Mouse (Mus musculus): Measurements from ENCODE around the gene Usp48. TPM values are rescaled to one million over a fixed set of nuclear protein-coding genes. Genes with fewer than 3 reads are reported as not detected.

The Usp48 gene
- total and polyA plus RNA-seq, 3 experiments = 28.5 to 77.8 (median 36.6) TPM

GRCm38 (mm10) chr4:137648230-137648629 is 54.7 kb downstream of the Usp48 start:
- H3K27me3 ChIP-seq (replicated peaks) = no peaks in the 10 kb centered on the region
- in situ Hi-C loops (cut with MboI; ENCODE audit: low pct_ligation_motif_present, low pct_unique_long_range_greater_than_20kb, low sequenced_read_pairs) = no loop called here
- DNase-seq (ENCODE audit: extremely low read depth) = no peak
- peaks cover 0 to 12% of the 10 kb centered on the region in 2 experiments; a peak in 2 of 4 replicates for H3K4me1 ChIP-seq (ENCODE audit: control insufficient read depth in 1 of 2, insufficient read depth in 2 of 2)
- no peak overlapping the region for H3K27ac ChIP-seq (ENCODE audit: insufficient read depth, low read depth)
- no peak overlapping the region for H3K9ac ChIP-seq (ENCODE audit: insufficient read depth, low read depth)
- dilution Hi-C loops (cut with MboI; ENCODE audit: extremely low pct_ligation_motif_present, extremely low pct_unique_long_range_greater_than_20kb, low sequenced_read_pairs) = no loop called here
- no peak overlapping the region for H3K4me2 ChIP-seq (ENCODE audit: insufficient read depth, low read depth, poor library complexity, severe bottlenecking)
- no peaks in the 10 kb centered on the region for H3K9me3 ChIP-seq (replicated peaks; ENCODE audit: low read length)
- H3K4me3 ChIP-seq (replicated peaks in 1 of 3; ENCODE audit: low read depth in 2 of 3, low read length in 2 of 3, poor library complexity in 1 of 3) = no peak overlapping the region
- H3K79me2 ChIP-seq (replicated peaks; ENCODE audit: control insufficient read depth, extremely low read depth, insufficient read depth, poor library complexity, severe bottlenecking) = no peaks in the 10 kb centered on the region
- H3K36me3 ChIP-seq (replicated peaks in 1 of 2; ENCODE audit: control insufficient read depth in 1 of 2, insufficient read depth in 1 of 2, low read length in 1 of 2) = peaks cover 71 to 95% of the 10 kb centered on the region in 2 experiments
- TF ChIP-seq ZNF384 (IDR thresholded peaks at IDR 0.05; ENCODE audit: low read depth, low read length) (no peak), KAT2A (IDR thresholded peaks at IDR 0.05; ENCODE audit: insufficient replicate concordance, low read length) (no peak), MAZ (IDR thresholded peaks at IDR 0.05; ENCODE audit: low read depth, low read length) (no peak), ELF1 (IDR thresholded peaks at IDR 0.05; ENCODE audit: low read depth, low read length) (no peak), BHLHE40 (IDR thresholded peaks at IDR 0.05; ENCODE audit: low read depth, low read length) (no peak), ZMIZ1 (IDR thresholded peaks at IDR 0.05; ENCODE audit: low read depth, low read length) (no peak), POLR2A (IDR thresholded peaks at IDR 0.05; ENCODE audit: low read depth, low read length) (no peak), USF1 (IDR thresholded peaks at IDR 0.05; ENCODE audit: low read depth, low read length) (no peak), CHD2 (IDR thresholded peaks at IDR 0.05; ENCODE audit: low read length) (no peak), MYC (IDR thresholded peaks at IDR 0.05; ENCODE audit: low read depth, low read length) (no peak), PAX5 (IDR thresholded peaks at IDR 0.05; ENCODE audit: low read length) (no peak), TBP (conservative IDR thresholded peaks at IDR 0.05; ENCODE audit: low read depth, low read length) (no peak), MXI1 (IDR thresholded peaks at IDR 0.05; ENCODE audit: low read depth, low read length) (no peak), USF2 (conservative IDR thresholded peaks at IDR 0.05; ENCODE audit: low read depth, low read length) (no peak), RCOR1 (conservative IDR thresholded peaks at IDR 0.05; ENCODE audit: low read depth, low read length) (no peak)

- no peak overlapping the region for H3K9ac ChIP-seq (ENCODE audit: insufficient read depth, low read depth)
- no peak for DNase-seq (ENCODE audit: extremely low read depth)
- peaks cover 76 to 96% of the 10 kb centered on the region in 2 experiments for H3K36me3 ChIP-seq (replicated peaks in 1 of 2; ENCODE audit: control insufficient read depth in 1 of 2, insufficient read depth in 1 of 2, low read length in 1 of 2)
- no peak overlapping the region for H3K4me3 ChIP-seq (replicated peaks in 1 of 3; ENCODE audit: low read depth in 2 of 3, low read length in 2 of 3, poor library complexity in 1 of 3)
- in situ Hi-C loops (cut with MboI; ENCODE audit: low pct_ligation_motif_present, low pct_unique_long_range_greater_than_20kb, low sequenced_read_pairs) (no loop called here), dilution Hi-C loops (cut with MboI; ENCODE audit: extremely low pct_ligation_motif_present, extremely low pct_unique_long_range_greater_than_20kb, low sequenced_read_pairs) (no loop called here)
- H3K27me3 ChIP-seq (replicated peaks) = no peaks in the 10 kb centered on the region
- no peaks in the 10 kb centered on the region for H3K79me2 ChIP-seq (replicated peaks; ENCODE audit: control insufficient read depth, extremely low read depth, insufficient read depth, poor library complexity, severe bottlenecking)
- H3K4me1 ChIP-seq (ENCODE audit: control insufficient read depth in 1 of 2, insufficient read depth in 2 of 2) = peaks cover 0 to 12% of the 10 kb centered on the region in 2 experiments; a peak in 2 of 4 replicates
- no peak overlapping the region for H3K4me2 ChIP-seq (ENCODE audit: insufficient read depth, low read depth, poor library complexity, severe bottlenecking)
- TF ChIP-seq IRF4 (IDR thresholded peaks at IDR 0.05; ENCODE audit: low read depth, low read length) (no peak), NRF1 (IDR thresholded peaks at IDR 0.05; ENCODE audit: low read depth, low read length) (no peak), HCFC1 (IDR thresholded peaks at IDR 0.05; ENCODE audit: low read depth, low read length) (no peak), MAX (IDR thresholded peaks at IDR 0.05; ENCODE audit: low read length) (no peak), RAD21 (IDR thresholded peaks at IDR 0.05; ENCODE audit: low read depth, low read length) (no peak), JUND (conservative IDR thresholded peaks at IDR 0.05; ENCODE audit: low read depth, low read length) (no peak), GABPA (IDR thresholded peaks at IDR 0.05; ENCODE audit: insufficient replicate concordance, low read depth, low read length) (no peak), RCOR1 (conservative IDR thresholded peaks at IDR 0.05; ENCODE audit: low read depth, low read length) (no peak), TBP (conservative IDR thresholded peaks at IDR 0.05; ENCODE audit: low read depth, low read length) (no peak), MYC (IDR thresholded peaks at IDR 0.05; ENCODE audit: low read depth, low read length) (no peak), POLR2AphosphoS2 (IDR thresholded peaks at IDR 0.05; ENCODE audit: low read depth, low read length) (no peak), MAZ (IDR thresholded peaks at IDR 0.05; ENCODE audit: low read depth, low read length) (no peak), POLR2A (IDR thresholded peaks at IDR 0.05; ENCODE audit: low read depth, low read length) (no peak), USF2 (conservative IDR thresholded peaks at IDR 0.05; ENCODE audit: low read depth, low read length) (no peak), UBTF (IDR thresholded peaks at IDR 0.05; ENCODE audit: low read depth, low read length) (no peak)
- H3K9me3 ChIP-seq (replicated peaks; ENCODE audit: low read length) = no peaks in the 10 kb centered on the region
- H3K27ac ChIP-seq (ENCODE audit: insufficient read depth, low read depth) = no peak overlapping the region
Measured at GRCm38 (mm10) chr4:137650912-137651311, 57.4 kb downstream of the Usp48 start.
